Mouse (Mus musculus): ENCODE measurements around the gene Mmp19. TPM values are rescaled to one million over a fixed set of nuclear protein-coding genes. Genes with fewer than 3 reads are reported as not detected.

Mmp19 gene
- 1 to 10 TPM; 3.1 to 3.2 TPM for total RNA-seq (2021)

- intact Hi-C loops (cut with DNase I): no loop called here
- no peak for DNase-seq (ENCODE audit: low spot score)
Observed at GRCm38 (mm10) chr10:128790398-128791124, at the start of gene Mmp19. Gene Mmp19, plus strand, starts transcription at chr10:128790910.

- DNase-seq (ENCODE audit: low spot score): no peak
- intact Hi-C loops (cut with DNase I): no loop called here
Observed at GRCm38 (mm10) chr10:128742616-128743015, 48.1 kb upstream of the Mmp19 start.

GRCm38 (mm10) chr10:128743235-128743634 lies 47.5 kb upstream of the Mmp19 start:
- intact Hi-C loops (cut with DNase I): no loop called here
- no peak for DNase-seq (ENCODE audit: low spot score)

GRCm38 (mm10) chr10:128743791-128744191 lies 46.9 kb upstream of the Mmp19 start:
- DNase-seq (ENCODE audit: low spot score): peak; percentile 56
- intact Hi-C loops (cut with DNase I): no loop called here

- no peak for DNase-seq (ENCODE audit: low spot score)
- intact Hi-C loops (cut with DNase I): no loop called here
Observed at GRCm38 (mm10) chr10:128744211-128744610, 46.5 kb upstream of the Mmp19 start.

GRCm38 (mm10) chr10:128744680-128745601 lies 45.8 kb upstream of the Mmp19 start, which contains the start of gene Dgka:
Gene Dgka, minus strand, starts transcription at chr10:128744855.
- DNase-seq (ENCODE audit: low spot score): no peak
- intact Hi-C loops (cut with DNase I): no loop called here

- DNase-seq (ENCODE audit: low spot score): peak; percentile 15
- intact Hi-C loops (cut with DNase I): no loop called here
Observed at GRCm38 (mm10) chr10:128745946-128746613, 44.6 kb upstream of the Mmp19 start.

GRCm38 (mm10) chr10:128746972-128747645 lies 43.6 kb upstream of the Mmp19 start:
- intact Hi-C loops (cut with DNase I): no loop called here
- no peak for DNase-seq (ENCODE audit: low spot score)

- intact Hi-C loops (cut with DNase I): loop anchor here (1.0 to 2.0 kb wide), 2 partner anchors 31 to 58 kb away; no protein-coding TSS in a partner anchor
Observed at GRCm38 (mm10) chr10:128747646-128748251, 43.0 kb upstream of the Mmp19 start, which contains the start of gene Pym1. Gene Pym1, plus strand, starts transcription at chr10:128747889.

GRCm38 (mm10) chr10:128748252-128748864 lies 42.4 kb upstream of the Mmp19 start:
- intact Hi-C loops (cut with DNase I): loop anchor here (1.0 to 2.0 kb wide), 2 partner anchors 30 to 57 kb away; no protein-coding TSS in a partner anchor

More at GRCm38 (mm10) chr10:128747646-128748251, 43.0 kb upstream of the Mmp19 start, which contains the start of gene Pym1:
- DNase-seq (ENCODE audit: low spot score): peak; percentile 78

GRCm38 (mm10) chr10:128772895-128773294 lies 17.8 kb upstream of the Mmp19 start:
- intact Hi-C loops (cut with DNase I): no loop called here
- DNase-seq (ENCODE audit: low spot score): no peak

More at GRCm38 (mm10) chr10:128748252-128748864, 42.4 kb upstream of the Mmp19 start:
- peak; percentile 42 for DNase-seq (ENCODE audit: low spot score)

- no peak for DNase-seq (ENCODE audit: low spot score)
- intact Hi-C loops (cut with DNase I): no loop called here
Observed at GRCm38 (mm10) chr10:128773685-128774084, 17.0 kb upstream of the Mmp19 start.

GRCm38 (mm10) chr10:128778441-128778840 lies 12.3 kb upstream of the Mmp19 start:
- intact Hi-C loops (cut with DNase I): loop anchor here (2.0 kb wide), 1 partner anchor 30 kb away; no protein-coding TSS in a partner anchor
- DNase-seq (ENCODE audit: low spot score): no peak

GRCm38 (mm10) chr10:128779011-128779795 lies 11.5 kb upstream of the Mmp19 start:
- intact Hi-C loops (cut with DNase I): loop anchor here (2.0 kb wide), 1 partner anchor 30 kb away; no protein-coding TSS in a partner anchor
- peak; percentile 88 for DNase-seq (ENCODE audit: low spot score)

GRCm38 (mm10) chr10:128780200-128780599 lies 10.5 kb upstream of the Mmp19 start:
- no peak for DNase-seq (ENCODE audit: low spot score)
- intact Hi-C loops (cut with DNase I): loop anchor here (2.0 kb wide), 1 partner anchor 23 kb away; no protein-coding TSS in a partner anchor

- DNase-seq (ENCODE audit: low spot score): no peak
- intact Hi-C loops (cut with DNase I): no loop called here
Observed at GRCm38 (mm10) chr10:128792041-128792440, 1.3 kb downstream of the Mmp19 start.

GRCm38 (mm10) chr10:128793258-128793657 lies 2.5 kb downstream of the Mmp19 start:
- intact Hi-C loops (cut with DNase I): no loop called here
- no peak for DNase-seq (ENCODE audit: low spot score)

All from heart, postnatal 25 days (tissue).